Mouse (Mus musculus): Measurements from ENCODE around the gene Tgfbr1.

DNA sequence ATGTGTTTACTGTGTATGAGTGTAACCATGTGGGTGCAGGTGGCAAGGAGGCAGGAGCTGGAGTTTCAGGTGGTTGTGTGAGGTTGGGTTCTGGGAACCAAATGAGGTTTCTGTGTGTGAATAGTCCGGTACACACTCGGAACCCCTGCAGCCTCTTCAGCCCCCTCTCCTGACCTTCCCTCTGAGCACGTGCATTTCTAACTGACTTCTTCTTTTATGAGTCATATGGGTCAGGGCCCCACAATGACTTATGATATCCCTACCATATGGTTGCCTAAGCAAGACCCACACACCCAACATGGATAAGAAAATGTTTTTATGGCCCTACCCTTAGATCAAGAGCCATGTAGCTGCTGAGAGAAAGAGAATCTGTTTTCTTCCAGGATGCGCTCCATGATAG is 6.0 kb upstream of the Tgfbr1 start:
- TF ChIP-seq CTCF (IDR thresholded peaks at IDR 0.05; ENCODE audit: control insufficient read depth, insufficient read depth, low read length) (no peak), POLR2A (IDR thresholded peaks at IDR 0.05; ENCODE audit: borderline replicate concordance, control insufficient read depth, low read depth, low read length) (no peak)

All from bone marrow, adult 2 months (tissue).